Mouse (Mus musculus): ENCODE results near the gene Lrp5. TPM values are rescaled to one million over a fixed set of nuclear protein-coding genes. Genes with fewer than 3 reads are reported as not detected.

Lrp5 gene
- polyA plus RNA-seq, 1 experiment = 87.8 TPM

GRCm38 (mm10) chr19:3685611-3686214 is 651 bp downstream of the Lrp5 start:
- Histone ChIP-seq H3K4me1 (ENCODE audit: control insufficient read depth, insufficient read depth, low read length) (peaks cover 21% of the 10 kb centered on the region), H3K4me3 (replicated peaks; ENCODE audit: extremely low read depth, low read depth, low read length) (peak overlapping the region; percentile 84)
- 1% methylated on average over 45 of the region's 45 CpGs for WGBS
- TF ChIP-seq CTCF (IDR thresholded peaks at IDR 0.05; ENCODE audit: insufficient read depth, low read length) (no peak), POLR2A (IDR thresholded peaks at IDR 0.05; ENCODE audit: borderline replicate concordance, extremely low read depth, low read depth, low read length) (no peak)
- peak; percentile 52 for DNase-seq

- TF ChIP-seq POLR2A (IDR thresholded peaks at IDR 0.05; ENCODE audit: borderline replicate concordance, extremely low read depth, low read depth, low read length) = no peak
- TF ChIP-seq CTCF (IDR thresholded peaks at IDR 0.05; ENCODE audit: insufficient read depth, low read length) = no peak
- peaks cover 24% of the 10 kb centered on the region for H3K4me1 ChIP-seq (ENCODE audit: control insufficient read depth, insufficient read depth, low read length)
- H3K4me3 ChIP-seq (replicated peaks; ENCODE audit: extremely low read depth, low read depth, low read length) = peak overlapping the region; percentile 84
- WGBS = 12% methylated on average over 11 of the region's 11 CpGs
- no peak for DNase-seq
Measured at GRCm38 (mm10) chr19:3684957-3685580, 1.3 kb downstream of the Lrp5 start.

DNA sequence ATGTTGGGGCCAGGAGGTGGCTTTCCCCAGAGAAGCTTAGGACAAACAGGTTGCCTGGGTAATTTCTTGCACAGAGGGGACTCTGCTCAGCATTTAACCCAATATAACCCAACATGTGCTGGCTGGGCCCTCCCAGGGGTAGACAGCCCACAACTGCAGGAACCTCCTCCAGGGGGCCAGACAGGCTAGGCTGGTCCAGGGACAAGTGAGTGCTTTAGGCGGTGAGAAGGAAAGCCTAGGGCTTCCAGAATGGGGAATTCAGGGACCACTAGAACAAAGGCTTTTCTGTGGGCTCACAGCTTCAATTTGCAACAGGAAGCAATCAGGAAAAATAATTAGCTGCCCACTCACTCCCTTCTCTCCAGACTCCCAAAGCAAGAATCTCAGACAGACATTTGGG is 1.9 kb downstream of the Lrp5 start:
- Histone ChIP-seq H3K4me3 (replicated peaks; ENCODE audit: extremely low read depth, low read depth, low read length) (no peak overlapping the region), H3K4me1 (ENCODE audit: control insufficient read depth, insufficient read depth, low read length) (peaks cover 29% of the 10 kb centered on the region)
- no peak for DNase-seq
- TF ChIP-seq POLR2A (IDR thresholded peaks at IDR 0.05; ENCODE audit: borderline replicate concordance, extremely low read depth, low read depth, low read length) (no peak), CTCF (IDR thresholded peaks at IDR 0.05; ENCODE audit: insufficient read depth, low read length) (no peak)
- 38% methylated on average over 1 of the region's 1 CpGs for WGBS

- 7% methylated on average over 13 of the region's 13 CpGs for WGBS
- Histone ChIP-seq H3K4me1 (ENCODE audit: control insufficient read depth, insufficient read depth, low read length) (peaks cover 31% of the 10 kb centered on the region), H3K4me3 (replicated peaks; ENCODE audit: extremely low read depth, low read depth, low read length) (no peak overlapping the region)
- TF ChIP-seq CTCF (IDR thresholded peaks at IDR 0.05; ENCODE audit: insufficient read depth, low read length) = no peak
- no peak for TF ChIP-seq POLR2A (IDR thresholded peaks at IDR 0.05; ENCODE audit: borderline replicate concordance, extremely low read depth, low read depth, low read length)
- peak; percentile 71 for DNase-seq
Measured at GRCm38 (mm10) chr19:3681310-3681934, 4.9 kb downstream of the Lrp5 start.

DNA sequence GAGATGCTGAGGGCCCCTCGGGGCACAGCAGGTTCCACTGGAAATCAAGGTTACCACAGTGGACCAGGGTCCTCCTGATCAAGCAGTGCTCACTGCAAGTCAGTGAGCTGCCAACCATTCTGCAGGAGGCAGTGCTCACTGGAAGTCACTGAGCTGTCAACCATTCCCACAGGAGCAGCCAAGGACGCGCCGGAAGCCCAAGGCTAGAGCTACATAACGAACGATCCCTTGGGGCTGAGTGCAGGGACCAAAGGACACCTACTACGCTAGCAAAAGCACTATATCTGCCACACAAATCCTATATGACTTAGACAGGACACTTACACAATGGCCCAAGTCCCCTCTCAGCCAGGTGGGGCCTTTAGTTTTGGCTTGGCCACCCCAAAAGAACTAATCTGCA is 5.6 kb downstream of the Lrp5 start:
- peaks cover 31% of the 10 kb centered on the region for H3K4me1 ChIP-seq (ENCODE audit: control insufficient read depth, insufficient read depth, low read length)
- no peak for DNase-seq
- no peak overlapping the region for H3K4me3 ChIP-seq (replicated peaks; ENCODE audit: extremely low read depth, low read depth, low read length)
- TF ChIP-seq CTCF (IDR thresholded peaks at IDR 0.05; ENCODE audit: insufficient read depth, low read length) (no peak), POLR2A (IDR thresholded peaks at IDR 0.05; ENCODE audit: borderline replicate concordance, extremely low read depth, low read depth, low read length) (no peak)
- WGBS = 71% methylated on average over 7 of the region's 7 CpGs

- no peak overlapping the region for H3K4me3 ChIP-seq (replicated peaks; ENCODE audit: extremely low read depth, low read depth, low read length)
- no peak for DNase-seq
- peaks cover 19% of the 10 kb centered on the region for H3K4me1 ChIP-seq (ENCODE audit: control insufficient read depth, insufficient read depth, low read length)
- TF ChIP-seq CTCF (IDR thresholded peaks at IDR 0.05; ENCODE audit: insufficient read depth, low read length) = no peak
- no peak for TF ChIP-seq POLR2A (IDR thresholded peaks at IDR 0.05; ENCODE audit: borderline replicate concordance, extremely low read depth, low read depth, low read length)
- 45% methylated on average over 8 of the region's 8 CpGs for whole genome bisulfite sequencing
Measured at GRCm38 (mm10) chr19:3674122-3674855, 12.1 kb downstream of the Lrp5 start.

- no peak overlapping the region for H3K4me3 ChIP-seq (replicated peaks; ENCODE audit: extremely low read depth, low read depth, low read length)
- WGBS = 99% methylated on average over 2 of the region's 2 CpGs
- peaks cover 27% of the 10 kb centered on the region for H3K4me1 ChIP-seq (ENCODE audit: control insufficient read depth, insufficient read depth, low read length)
- TF ChIP-seq CTCF (IDR thresholded peaks at IDR 0.05; ENCODE audit: insufficient read depth, low read length) = peak; percentile 30; the same call in 1 of the 2 replicates
- no peak for TF ChIP-seq POLR2A (IDR thresholded peaks at IDR 0.05; ENCODE audit: borderline replicate concordance, extremely low read depth, low read depth, low read length)
- no peak for DNase-seq
Measured at GRCm38 (mm10) chr19:3673149-3673548, 13.2 kb downstream of the Lrp5 start.

DNA sequence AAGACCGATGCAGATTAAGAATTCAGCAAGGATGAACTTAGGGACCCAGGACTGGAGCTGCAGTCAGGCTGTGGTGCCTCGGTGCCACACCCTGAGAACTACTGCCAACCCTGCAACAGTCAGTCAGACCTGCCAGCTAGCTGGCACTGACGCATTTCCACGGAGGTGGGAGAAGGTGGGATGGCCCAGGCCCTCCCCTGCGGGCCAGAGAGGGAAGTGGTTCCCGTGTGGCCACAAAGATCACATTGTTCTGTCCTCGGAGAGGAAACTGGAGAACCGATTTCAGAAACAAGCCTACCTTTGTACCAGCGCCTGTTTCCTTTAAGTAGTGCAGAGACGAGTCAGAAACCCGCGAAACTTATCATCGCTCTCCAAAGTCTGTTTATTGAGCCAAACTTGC is 17.3 kb downstream of the Lrp5 start:
- DNase-seq = peak; percentile 61
- 21% methylated on average over 13 of the region's 13 CpGs for WGBS
- H3K4me3 ChIP-seq (replicated peaks; ENCODE audit: extremely low read depth, low read depth, low read length) = peak overlapping the region; percentile 9
- H3K4me1 ChIP-seq (ENCODE audit: control insufficient read depth, insufficient read depth, low read length) = peaks cover 51% of the 10 kb centered on the region
- peak; percentile 46; the same call in 1 of the 2 replicates for TF ChIP-seq POLR2A (IDR thresholded peaks at IDR 0.05; ENCODE audit: borderline replicate concordance, extremely low read depth, low read depth, low read length)
- TF ChIP-seq CTCF (IDR thresholded peaks at IDR 0.05; ENCODE audit: insufficient read depth, low read length) = no peak

DNA sequence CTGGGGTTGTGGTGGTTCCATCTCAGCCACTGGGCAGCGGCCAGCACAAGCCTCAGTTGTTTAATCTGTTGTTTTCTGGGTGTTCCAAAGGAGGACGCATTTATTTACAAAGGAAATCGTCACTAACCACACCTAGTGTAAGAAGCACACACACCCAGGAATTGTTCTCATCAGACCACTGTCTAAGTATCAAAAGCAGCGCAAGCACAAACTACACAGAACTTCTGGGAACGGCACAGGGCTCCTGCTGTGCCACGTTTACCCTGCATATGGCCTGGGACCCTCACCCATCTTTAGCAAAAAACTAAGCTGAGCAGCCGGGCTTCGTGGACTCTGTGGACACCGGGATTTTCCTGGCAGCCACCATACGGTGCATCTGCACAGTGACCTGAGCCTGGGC is 17.8 kb downstream of the Lrp5 start:
- WGBS = 32% methylated on average over 10 of the region's 10 CpGs
- TF ChIP-seq CTCF (IDR thresholded peaks at IDR 0.05; ENCODE audit: insufficient read depth, low read length) (no peak), POLR2A (IDR thresholded peaks at IDR 0.05; ENCODE audit: borderline replicate concordance, extremely low read depth, low read depth, low read length) (peak; percentile 51; the same call in 1 of the 2 replicates)
- no peak for DNase-seq
- H3K4me1 ChIP-seq (ENCODE audit: control insufficient read depth, insufficient read depth, low read length) = peaks cover 48% of the 10 kb centered on the region
- H3K4me3 ChIP-seq (replicated peaks; ENCODE audit: extremely low read depth, low read depth, low read length) = peak overlapping the region; percentile 18

Measured in lung, adult 2 months (tissue).